In the genomic region with DNA sequence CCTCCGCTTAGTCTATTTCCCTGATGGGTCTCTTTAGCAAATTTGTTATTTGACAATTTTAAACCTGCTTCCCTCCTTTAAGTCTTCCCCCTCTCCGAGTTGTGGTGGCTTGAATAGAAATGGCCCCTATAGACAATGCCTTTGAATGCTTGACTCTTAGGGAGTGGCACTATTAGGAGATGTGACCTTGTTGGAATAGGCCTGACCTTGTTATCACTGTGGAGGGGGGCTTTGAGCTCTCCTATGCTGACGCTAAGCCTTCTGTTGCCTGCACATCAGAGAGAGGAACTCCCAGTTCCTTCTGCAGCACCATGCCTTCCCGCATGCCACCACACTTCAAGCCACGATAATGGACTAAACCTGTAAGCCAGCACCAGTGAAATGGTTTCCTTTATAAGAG, we compare ENCODE assay signal across 37 mouse cellular contexts. TPM values are rescaled to one million over a fixed set of nuclear protein-coding genes. Genes with fewer than 3 reads are reported as not detected.
"Had no signal": no experiment of that assay in that cellular context is flagged by ENCODE, and none has a peak within 500 bp of the region (broad histone marks: within the 10 kb centered on the region; RNA-seq: fewer than 3 reads in every experiment).

No protein-coding gene starts in this region.

- H3K4me3 ChIP-seq: limb, embryonic 10.5 days; limb, embryonic 12.5 days; limb, embryonic 13.5 days; limb, embryonic 15.5 days; liver, embryonic 13.5 days; liver, embryonic 15.5 days; lung, embryonic 15.5 days; megakaryocyte, embryonic 14.5 days; midbrain, embryonic 10.5 days; midbrain, embryonic 12.5 days; midbrain, embryonic 13.5 days; midbrain, embryonic 15.5 days; myocyte; neural tube, embryonic 12.5 days had no signal

- DNase-seq: left cerebral cortex, postnatal 4 days; liver; liver, embryonic 13.5 days; liver, postnatal 0 days; lung, adult 18-20 months; lung, adult 2 months; lung, embryonic 14.5 days; lung, postnatal 10 days; lung, postnatal 14 days; lung, postnatal 36 days; lung, postnatal 4 days; midbrain, embryonic 14.5 days had no signal

- H3K9me3 ChIP-seq: limb, embryonic 10.5 days; limb, embryonic 12.5 days; limb, embryonic 13.5 days; limb, embryonic 15.5 days; liver, embryonic 13.5 days; liver, embryonic 15.5 days; lung, embryonic 15.5 days; midbrain, embryonic 10.5 days; midbrain, embryonic 12.5 days; midbrain, embryonic 13.5 days; midbrain, embryonic 15.5 days; neural tube, embryonic 12.5 days had no signal

- H3K36me3 ChIP-seq: limb, embryonic 10.5 days; limb, embryonic 12.5 days; limb, embryonic 13.5 days; limb, embryonic 15.5 days; liver, embryonic 13.5 days; liver, embryonic 15.5 days; lung, embryonic 15.5 days; midbrain, embryonic 10.5 days; midbrain, embryonic 12.5 days; midbrain, embryonic 13.5 days; midbrain, embryonic 15.5 days; neural tube, embryonic 12.5 days had no signal

- H3K9ac ChIP-seq: limb, embryonic 12.5 days; limb, embryonic 13.5 days; limb, embryonic 15.5 days; liver, embryonic 13.5 days; liver, embryonic 14.5 days; liver, embryonic 15.5 days; liver, postnatal 0 days; lung, embryonic 14.5 days; lung, embryonic 15.5 days; midbrain, embryonic 12.5 days; midbrain, embryonic 13.5 days; midbrain, embryonic 15.5 days; neural tube, embryonic 12.5 days had no signal

- H3K27ac ChIP-seq: limb, embryonic 10.5 days; limb, embryonic 12.5 days; limb, embryonic 13.5 days; limb, embryonic 15.5 days; liver, embryonic 13.5 days; liver, embryonic 14.5 days; liver, embryonic 15.5 days; lung, embryonic 15.5 days; macrophage; midbrain, embryonic 10.5 days; midbrain, embryonic 12.5 days; midbrain, embryonic 13.5 days; midbrain, embryonic 15.5 days; neural tube, embryonic 12.5 days had no signal

- H3K4me2 ChIP-seq: limb, embryonic 12.5 days; limb, embryonic 13.5 days; limb, embryonic 15.5 days; liver, embryonic 11.5 days; liver, embryonic 13.5 days; liver, embryonic 15.5 days; lung, embryonic 14.5 days; lung, embryonic 15.5 days; midbrain, embryonic 11.5 days; midbrain, embryonic 12.5 days; midbrain, embryonic 13.5 days; midbrain, embryonic 15.5 days; neural tube, embryonic 12.5 days had no signal

- H3K4me1 ChIP-seq: limb, embryonic 10.5 days; limb, embryonic 12.5 days; limb, embryonic 13.5 days; limb, embryonic 15.5 days; liver, embryonic 13.5 days; liver, embryonic 15.5 days; lung, embryonic 15.5 days; midbrain, embryonic 10.5 days; midbrain, embryonic 12.5 days; midbrain, embryonic 13.5 days; midbrain, embryonic 15.5 days; neural tube, embryonic 12.5 days had no signal

- H3K27me3 ChIP-seq: limb, embryonic 12.5 days; limb, embryonic 13.5 days; limb, embryonic 15.5 days; liver, embryonic 13.5 days; liver, embryonic 15.5 days; lung, embryonic 15.5 days; megakaryocyte, embryonic 14.5 days; midbrain, embryonic 12.5 days; midbrain, embryonic 13.5 days; midbrain, embryonic 15.5 days; neural tube, embryonic 12.5 days had no signal

- ATAC-seq: liver, postnatal 0 days; lung, postnatal 0 days; midbrain, embryonic 13.5 days; midbrain, embryonic 15.5 days had no signal

RNA-seq across cellular contexts. Expression of a gene that starts 35.8 kb away (rescaled TPM):
- polyA plus RNA-seq: limb, embryonic 10.5 days; limb, embryonic 11.5 days; limb, embryonic 12.5 days; limb, embryonic 13.5 days; limb, embryonic 14.5 days; limb, embryonic 15.5 days; liver, adult 2 months; liver, embryonic 11.5 days; liver, embryonic 15.5 days; liver, embryonic 16.5 days; lung, adult 2 months; lung, embryonic 14.5 days; lung, embryonic 15.5 days; lung, embryonic 16.5 days; lung, postnatal 0 days; macrophage; midbrain, embryonic 10.5 days; midbrain, embryonic 11.5 days; midbrain, embryonic 12.5 days; midbrain, embryonic 13.5 days; midbrain, embryonic 14.5 days; midbrain, embryonic 15.5 days; midbrain, postnatal 0 days; neural tube, embryonic 11.5 days; neural tube, embryonic 12.5 days had no signal

RNA-seq across cellular contexts. Expression of a gene that starts 50.9 kb away (rescaled TPM):
- polyA plus RNA-seq: limb, embryonic 10.5 days; limb, embryonic 11.5 days; limb, embryonic 12.5 days; limb, embryonic 13.5 days; limb, embryonic 14.5 days; liver, adult 2 months; liver, embryonic 11.5 days; liver, embryonic 13.5 days; liver, embryonic 14.5 days; liver, embryonic 16.5 days; lung, adult 2 months; lung, embryonic 14.5 days; lung, embryonic 15.5 days; lung, embryonic 16.5 days; lung, postnatal 0 days; macrophage; midbrain, embryonic 10.5 days; midbrain, embryonic 11.5 days; midbrain, embryonic 12.5 days; midbrain, embryonic 13.5 days; midbrain, embryonic 14.5 days; midbrain, embryonic 15.5 days; midbrain, postnatal 0 days; neural tube, embryonic 11.5 days; neural tube, embryonic 12.5 days had no signal
